Mouse (Mus musculus): ENCODE results near the gene Ftl1-ps1.

Gene Ftl1-ps1

DNA sequence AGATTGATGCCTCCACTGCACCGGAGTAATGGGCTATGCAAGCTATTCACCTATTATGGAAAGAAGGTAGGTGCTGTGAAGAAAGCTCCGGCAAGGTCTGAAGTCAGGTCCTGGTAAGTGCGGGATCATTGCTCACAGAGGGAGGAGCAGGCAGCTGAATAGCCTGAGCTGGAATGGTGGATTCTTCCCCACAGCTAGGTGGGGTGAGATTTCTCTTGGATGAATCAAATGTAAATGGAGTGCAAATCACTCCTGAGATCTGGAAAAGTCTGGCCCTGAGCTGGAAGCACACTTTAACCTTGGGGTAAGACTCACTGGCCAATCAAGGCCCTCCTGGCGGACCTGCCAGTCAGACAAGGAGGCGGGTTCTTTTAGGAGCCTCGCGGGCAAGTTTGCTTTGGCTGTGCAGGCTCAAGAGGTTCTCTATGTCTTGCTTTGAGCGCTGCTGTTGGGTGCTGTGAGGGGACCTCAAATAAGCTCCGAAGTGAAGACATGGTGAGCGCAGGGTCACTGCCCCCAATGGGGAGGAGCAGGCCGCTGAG, at the start of gene Ftl1-ps1:
Gene Ftl1-ps1 (plus strand): TSS at position 397 of the 542 bp plus-strand sequence.
- DNase-seq (ENCODE audit: low read depth): no peak

DNA sequence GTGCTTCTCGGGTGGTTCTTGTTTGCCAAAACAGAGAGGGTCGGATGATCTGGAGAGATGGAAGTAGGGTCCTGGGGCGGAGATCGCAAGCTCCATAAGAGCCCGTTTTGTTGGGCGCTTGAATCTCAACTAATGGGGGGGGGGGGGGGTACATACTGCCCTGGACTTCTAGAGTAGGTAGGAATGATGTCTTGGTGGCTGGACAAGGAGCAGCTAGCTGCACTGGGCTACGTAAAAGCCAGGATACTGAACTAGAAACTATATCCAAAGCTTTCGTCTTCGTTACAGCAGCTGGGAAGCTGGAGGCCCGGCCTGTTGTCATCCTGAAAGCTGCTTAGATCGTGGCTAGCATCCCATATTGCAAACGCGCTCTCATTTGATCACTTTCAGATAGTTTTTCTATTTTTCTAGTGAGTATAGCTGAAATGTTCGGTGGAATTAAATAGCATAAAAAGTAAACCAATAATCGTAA, 49.0 kb upstream of the Ftl1-ps1 start:
- no peak for DNase-seq (ENCODE audit: low read depth)

DNA sequence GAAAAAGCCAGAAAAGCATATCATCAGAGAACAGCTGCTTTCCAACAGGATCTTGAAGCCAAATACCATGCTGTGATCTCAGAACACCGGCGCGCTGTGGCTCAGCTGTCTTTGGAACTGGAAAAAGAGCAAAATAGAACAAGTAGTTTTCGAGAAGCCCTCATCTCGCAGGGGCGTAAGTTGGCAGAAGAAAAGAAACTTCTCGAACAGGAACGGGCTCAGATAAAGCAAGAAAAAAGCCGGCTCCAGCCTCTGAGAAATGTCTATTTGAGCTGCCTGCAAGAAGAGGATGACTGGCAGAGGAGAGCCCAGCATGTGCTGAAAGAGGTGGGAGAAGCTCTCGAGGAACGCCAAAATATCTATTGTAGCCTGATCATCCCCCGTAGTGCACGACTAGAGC, 43.0 kb upstream of the Ftl1-ps1 start:
- DNase-seq (ENCODE audit: low read depth): no peak

DNA sequence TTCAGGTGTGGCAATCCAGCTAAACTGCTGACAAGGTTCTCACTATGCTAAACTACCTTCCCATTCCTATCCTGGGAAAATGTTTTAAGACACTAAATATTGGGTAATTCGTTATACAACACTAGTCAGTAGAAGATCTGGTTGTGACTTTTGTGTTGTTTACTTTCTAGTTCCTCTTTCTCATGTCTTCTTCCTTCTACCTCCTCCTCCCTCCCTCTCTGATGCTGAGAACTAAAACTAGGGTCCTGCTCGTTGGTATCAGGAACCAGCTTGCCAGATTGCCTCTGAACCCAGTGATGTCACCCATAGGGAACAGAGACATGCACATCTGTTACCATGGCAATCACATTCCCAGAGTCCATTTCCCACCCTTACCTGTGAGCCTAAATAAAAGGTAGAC, 37.3 kb upstream of the Ftl1-ps1 start:
- no peak for DNase-seq (ENCODE audit: low read depth)

DNA sequence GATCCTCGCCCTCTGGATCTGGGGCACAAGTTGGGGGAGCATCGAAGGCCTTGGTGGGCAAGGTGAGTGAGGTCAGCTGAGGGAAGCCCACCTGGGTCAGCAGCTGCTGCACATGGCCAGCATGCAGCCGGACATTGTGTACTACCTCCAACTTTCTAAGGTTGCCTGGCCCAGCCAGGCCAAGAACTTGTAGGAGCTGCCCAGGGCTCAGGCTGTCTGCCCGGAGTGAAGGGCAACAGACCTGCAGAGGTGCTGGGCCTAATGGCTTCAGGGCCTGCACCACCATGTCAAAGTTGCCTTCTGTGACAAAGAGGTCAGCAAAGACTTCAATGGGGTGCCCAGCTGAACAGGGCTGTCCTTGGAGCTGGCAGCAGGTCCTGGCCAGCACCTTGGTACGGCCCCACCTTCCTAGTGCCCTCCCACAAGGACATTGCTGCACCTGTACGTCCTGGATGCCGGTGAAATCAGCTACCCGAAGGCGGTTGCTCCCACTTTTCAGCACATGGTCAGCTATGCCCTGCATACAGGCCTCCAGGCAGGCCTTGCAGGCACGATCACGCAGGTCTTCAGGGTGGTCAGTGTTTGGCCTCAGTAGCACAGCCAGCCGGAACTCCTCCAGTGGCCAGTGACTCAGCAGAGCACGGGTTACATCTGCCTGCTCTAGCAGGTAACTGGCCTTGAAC, 36.2 kb upstream of the Ftl1-ps1 start:
- no peak for DNase-seq (ENCODE audit: low read depth)

DNA sequence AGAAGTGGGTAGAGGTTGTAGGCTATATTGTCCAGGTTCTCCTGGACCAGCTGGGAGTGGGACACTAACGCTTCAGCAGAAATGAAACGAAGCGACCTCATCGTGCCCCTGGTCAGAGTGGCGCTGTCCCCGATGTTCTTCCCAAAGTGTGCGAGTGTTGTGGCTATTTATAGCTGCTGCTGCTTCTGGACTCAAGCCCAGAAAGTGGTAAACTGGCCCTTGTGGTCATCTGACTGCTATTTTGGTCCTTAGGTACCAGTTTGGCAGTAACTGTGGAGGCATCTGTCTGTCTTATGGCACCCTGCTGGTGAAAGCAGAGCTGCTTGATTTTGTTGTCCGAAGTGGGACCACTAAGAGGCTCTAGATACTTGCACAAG, 35.6 kb upstream of the Ftl1-ps1 start, which contains the start of gene Lrrc14b:
Gene Lrrc14b (minus strand): TSS at position 147 of the 377 bp plus-strand sequence.
- DNase-seq (ENCODE audit: low read depth): no peak

DNA sequence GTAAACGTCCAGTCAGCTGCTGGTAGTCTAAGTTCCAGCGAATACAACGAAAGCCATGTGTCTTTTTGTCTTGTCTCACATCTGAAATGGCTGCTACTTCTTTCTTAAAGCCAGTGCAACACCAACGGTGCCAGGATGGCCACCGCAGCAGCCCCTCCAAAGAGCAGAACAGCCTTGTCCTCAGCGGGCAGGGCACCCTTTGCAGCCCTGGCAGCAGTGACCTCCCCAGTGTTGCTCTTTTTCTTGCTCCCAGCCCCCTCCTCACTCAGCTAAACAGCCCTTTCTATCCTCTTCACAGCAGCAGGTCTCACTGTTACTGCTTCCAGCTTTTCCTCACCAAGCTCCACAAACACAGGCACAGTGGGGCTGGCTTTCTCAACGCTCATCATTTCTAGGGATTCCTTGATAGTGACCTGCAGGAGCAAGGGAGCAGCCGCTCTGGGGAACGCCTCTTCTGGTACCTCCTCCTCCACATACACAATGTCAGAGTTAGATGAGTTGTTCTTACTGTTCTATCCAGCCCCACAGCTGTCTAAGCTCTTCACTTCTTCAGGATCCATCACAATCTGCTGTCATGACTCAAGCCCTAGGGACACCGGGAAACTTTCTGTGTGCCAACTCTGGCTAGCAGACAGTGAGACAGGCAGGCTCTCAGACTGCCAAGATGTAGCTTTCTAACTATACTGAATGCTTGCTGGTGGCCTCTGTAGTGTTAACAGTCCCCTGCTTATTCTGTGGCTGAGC, 17.8 kb upstream of the Ftl1-ps1 start:
- DNase-seq (ENCODE audit: low read depth): no peak

DNA sequence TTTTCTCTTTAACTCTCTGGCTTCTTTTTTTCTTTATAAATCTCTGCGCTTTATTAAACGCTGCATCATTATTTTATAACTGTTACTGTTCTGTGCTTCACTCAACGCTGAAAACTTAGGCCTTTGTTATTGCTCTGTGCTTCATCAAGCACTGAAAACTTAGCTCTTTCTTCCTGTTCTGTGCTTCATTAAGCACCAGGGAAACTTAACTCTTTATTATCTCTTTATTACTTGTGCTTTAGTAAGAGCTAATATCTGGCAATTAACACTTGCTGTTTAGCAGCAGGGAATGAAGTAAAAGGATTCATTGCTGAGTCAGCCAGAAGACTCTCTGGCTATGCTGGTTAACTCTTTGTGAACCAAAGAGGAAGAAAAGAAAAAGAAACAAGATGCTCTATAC, 17.2 kb upstream of the Ftl1-ps1 start:
- no peak for DNase-seq (ENCODE audit: low read depth)

DNA sequence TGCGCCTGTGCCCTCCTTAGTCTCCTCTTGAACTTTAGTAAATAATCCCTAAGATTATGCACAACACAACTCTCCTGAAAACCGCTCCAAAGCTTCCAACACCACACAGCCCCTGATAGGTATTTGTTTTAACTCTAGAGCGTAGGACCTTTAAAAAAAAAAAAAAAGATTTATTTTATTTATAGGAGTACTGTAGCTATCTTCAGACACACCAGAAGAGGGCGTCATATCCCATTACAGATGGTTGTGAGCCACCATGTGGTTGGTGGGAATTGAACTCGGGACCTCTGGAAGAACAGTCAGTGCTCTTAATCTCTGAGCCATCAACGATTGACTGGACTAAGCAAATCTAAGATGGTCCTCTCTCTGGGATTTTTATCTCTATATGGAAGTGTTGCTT, 9.8 kb upstream of the Ftl1-ps1 start:
- DNase-seq (ENCODE audit: low read depth): no peak

DNA sequence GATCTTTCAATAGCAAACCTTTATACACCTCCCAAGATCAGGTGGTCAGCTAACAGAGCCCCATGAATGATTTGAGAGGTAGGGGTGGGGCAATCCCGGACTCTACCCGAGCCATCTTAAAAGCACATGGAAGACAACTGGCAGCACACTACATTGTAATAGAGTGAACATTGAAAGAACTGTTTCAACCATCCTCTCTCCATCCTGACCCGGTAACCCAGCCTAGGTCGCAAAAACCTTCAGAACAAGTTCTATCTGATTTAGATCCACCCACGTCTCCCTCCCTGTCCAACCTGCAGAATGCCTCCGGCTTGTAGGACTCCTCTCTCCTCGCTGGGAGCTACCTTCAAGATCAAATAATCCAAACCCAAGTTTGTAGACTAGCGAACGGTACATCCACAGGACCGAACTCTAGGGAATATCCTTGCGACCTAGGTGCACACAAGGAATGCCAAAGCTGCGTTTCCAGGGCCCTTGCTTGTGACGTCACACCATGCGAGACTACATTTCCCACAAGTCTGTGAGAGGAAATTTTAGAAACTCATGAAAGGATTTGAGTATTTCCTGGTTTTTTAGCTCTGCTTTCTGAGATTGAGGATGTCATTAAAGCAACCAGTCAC, 9.0 kb upstream of the Ftl1-ps1 start, which contains the start of gene Zfp72:
Gene Zfp72 (minus strand): TSS at position 466 of the 620 bp plus-strand sequence.
- DNase-seq (ENCODE audit: low read depth): peak; percentile 80

DNA sequence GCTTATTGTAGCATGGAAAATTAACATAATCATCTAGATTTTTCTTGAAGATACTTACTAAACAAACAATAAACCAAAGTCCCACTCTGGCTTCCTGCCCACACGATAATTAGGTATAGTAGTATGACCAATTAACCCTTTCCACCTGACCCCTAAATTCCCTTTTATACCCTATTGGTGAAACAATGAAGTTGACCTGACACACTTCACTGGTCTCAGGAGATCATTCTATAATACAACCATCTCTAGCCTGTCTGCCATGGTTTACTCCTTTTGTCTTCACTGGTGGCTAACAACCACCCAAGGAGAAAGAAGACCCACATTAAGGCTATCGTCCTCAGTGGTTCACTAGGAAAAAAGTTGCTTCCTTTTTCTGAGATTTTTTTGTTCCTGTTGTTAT, 8.3 kb upstream of the Ftl1-ps1 start:
- no peak for DNase-seq (ENCODE audit: low read depth)

DNA sequence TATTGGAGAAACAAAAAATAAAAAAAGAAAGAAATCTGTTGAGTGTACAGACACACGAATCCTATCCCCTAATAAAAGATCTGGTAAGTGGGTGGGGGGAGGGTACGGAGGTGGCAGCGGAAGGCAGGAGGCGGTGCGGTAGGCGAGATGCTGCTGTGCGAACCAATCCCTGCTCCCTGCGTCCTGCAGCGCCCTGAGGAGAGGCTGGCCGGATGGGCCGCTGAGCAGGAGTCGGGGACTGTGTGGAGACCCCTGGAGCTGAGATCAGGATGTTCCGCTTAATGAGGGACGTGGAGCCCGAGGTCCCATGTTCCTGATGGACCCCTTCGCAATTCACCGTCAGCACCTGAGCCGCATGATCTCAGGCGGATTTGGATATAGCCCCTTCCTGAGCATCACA, 40.4 kb downstream of the Ftl1-ps1 start:
- DNase-seq (ENCODE audit: low read depth): no peak

All from naive thymus-derived CD4-positive, alpha-beta T cell, adult 2 months (primary cell).